Mouse (Mus musculus): ENCODE results near the gene Gramd4. TPM values are rescaled to one million over a fixed set of nuclear protein-coding genes. Genes with fewer than 3 reads are reported as not detected.
A peak's percentile ranks its signal among the peaks of the same experiment; 100 is the strongest.

Gene Gramd4
- total and polyA plus RNA-seq, 3 experiments = 0.17 to 0.66 (median 0.56) TPM

DNA sequence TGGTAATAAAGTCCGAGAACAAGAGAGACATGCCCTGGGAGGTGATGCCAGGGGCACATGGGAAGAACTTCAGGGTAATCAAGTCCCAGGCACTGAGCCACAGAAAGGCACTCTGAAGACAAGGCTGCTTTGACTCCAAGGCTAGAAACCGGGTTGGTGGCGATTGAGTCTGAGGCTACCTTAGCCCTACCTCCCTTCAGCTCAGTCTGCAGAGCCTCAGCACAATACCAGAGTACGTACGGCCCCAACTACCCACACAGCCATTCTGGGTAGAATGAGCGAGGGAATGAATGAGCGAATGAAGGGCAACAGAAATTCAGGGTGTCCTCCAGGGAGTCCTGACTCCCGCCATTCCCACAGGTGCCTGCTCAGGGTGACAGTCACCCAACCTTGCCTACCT, 126.0 kb downstream of the Gramd4 start:
- Histone ChIP-seq H3K4me3 (replicated peaks in 1 of 3; ENCODE audit: low read depth in 2 of 3, low read length in 2 of 3, poor library complexity in 1 of 3) (no peak overlapping the region), H3K4me1 (ENCODE audit: control insufficient read depth in 1 of 2, insufficient read depth in 2 of 2) (peaks cover 20 to 55% of the 10 kb centered on the region in 2 experiments), H3K36me3 (replicated peaks in 1 of 2; ENCODE audit: control insufficient read depth in 1 of 2, insufficient read depth in 1 of 2, low read length in 1 of 2) (no peaks in the 10 kb centered on the region), H3K79me2 (replicated peaks; ENCODE audit: control insufficient read depth, extremely low read depth, insufficient read depth, poor library complexity, severe bottlenecking) (no peaks in the 10 kb centered on the region; the same call in 1 of the 2 replicates), H3K9ac (ENCODE audit: insufficient read depth, low read depth) (no peak overlapping the region), H3K9me3 (replicated peaks; ENCODE audit: low read length) (no peaks in the 10 kb centered on the region), H3K27ac (ENCODE audit: insufficient read depth, low read depth) (0 out of 2 replicates have a peak overlapping the region, but pooled peaks have one; percentile 37), H3K27me3 (replicated peaks) (peaks cover 56% of the 10 kb centered on the region), H3K4me2 (ENCODE audit: insufficient read depth, low read depth, poor library complexity, severe bottlenecking) (no peak overlapping the region; the same call in 1 of the 2 replicates)
- TF ChIP-seq JUN (IDR thresholded peaks at IDR 0.05; ENCODE audit: insufficient read depth, low read depth, low read length) = no peak
- TF ChIP-seq ELF1 (IDR thresholded peaks at IDR 0.05; ENCODE audit: low read depth, low read length) = no peak
- no peak for TF ChIP-seq NRF1 (IDR thresholded peaks at IDR 0.05; ENCODE audit: low read depth, low read length)
- TF ChIP-seq UBTF (IDR thresholded peaks at IDR 0.05; ENCODE audit: low read depth, low read length) = no peak
- DNase-seq (ENCODE audit: extremely low read depth) = no peak
- dilution Hi-C loops (cut with MboI; ENCODE audit: extremely low pct_ligation_motif_present, extremely low pct_unique_long_range_greater_than_20kb, low sequenced_read_pairs) = no loop called here
- in situ Hi-C loops (cut with MboI; ENCODE audit: low pct_ligation_motif_present, low pct_unique_long_range_greater_than_20kb, low sequenced_read_pairs) = no loop called here

DNA sequence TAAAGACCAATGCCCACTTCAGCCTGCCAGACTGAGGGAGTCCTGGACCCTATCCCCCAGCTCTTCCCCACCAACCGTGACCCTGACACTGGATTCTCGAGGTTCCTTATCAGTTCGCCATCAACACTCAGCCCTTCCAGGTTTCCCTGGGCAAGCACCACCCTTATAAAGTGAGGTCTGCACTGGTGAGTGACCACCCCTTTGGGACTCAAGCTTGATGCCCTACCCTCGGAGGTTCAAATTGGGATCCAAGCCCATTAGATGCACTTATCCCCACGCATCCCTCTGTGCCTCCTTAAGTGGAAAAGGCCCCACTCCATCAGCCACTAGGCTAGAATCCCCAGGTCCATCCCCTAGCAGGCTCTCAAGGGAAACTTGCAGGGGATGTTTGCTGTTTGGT, 126.6 kb downstream of the Gramd4 start:
- dilution Hi-C loops (cut with MboI; ENCODE audit: extremely low pct_ligation_motif_present, extremely low pct_unique_long_range_greater_than_20kb, low sequenced_read_pairs) (no loop called here), in situ Hi-C loops (cut with MboI; ENCODE audit: low pct_ligation_motif_present, low pct_unique_long_range_greater_than_20kb, low sequenced_read_pairs) (no loop called here)
- H3K9me3 ChIP-seq (replicated peaks; ENCODE audit: low read length) = no peaks in the 10 kb centered on the region
- peaks cover 20 to 55% of the 10 kb centered on the region in 2 experiments for H3K4me1 ChIP-seq (ENCODE audit: control insufficient read depth in 1 of 2, insufficient read depth in 2 of 2)
- peaks cover 60% of the 10 kb centered on the region for H3K27me3 ChIP-seq (replicated peaks)
- TF ChIP-seq ZKSCAN1 (IDR thresholded peaks at IDR 0.05; ENCODE audit: borderline replicate concordance, low read depth, low read length) (no peak), GABPA (IDR thresholded peaks at IDR 0.05; ENCODE audit: insufficient replicate concordance, low read depth, low read length) (no peak), PAX5 (IDR thresholded peaks at IDR 0.05; ENCODE audit: low read length) (no peak), ETS1 (conservative IDR thresholded peaks at IDR 0.05; ENCODE audit: low read depth, low read length) (no peak), ELF1 (IDR thresholded peaks at IDR 0.05; ENCODE audit: low read depth, low read length) (no peak), USF1 (IDR thresholded peaks at IDR 0.05; ENCODE audit: low read depth, low read length) (no peak)
- H3K9ac ChIP-seq (ENCODE audit: insufficient read depth, low read depth) = peak overlapping the region; percentile 91; the same call in 1 of the 2 replicates
- H3K4me2 ChIP-seq (ENCODE audit: insufficient read depth, low read depth, poor library complexity, severe bottlenecking) = peak overlapping the region; percentile 68
- peak overlapping the region in 2 of 3 experiments; percentile 18 to 69 for H3K4me3 ChIP-seq (replicated peaks in 1 of 3; ENCODE audit: low read depth in 2 of 3, low read length in 2 of 3, poor library complexity in 1 of 3)
- H3K79me2 ChIP-seq (replicated peaks; ENCODE audit: control insufficient read depth, extremely low read depth, insufficient read depth, poor library complexity, severe bottlenecking) = no peaks in the 10 kb centered on the region; the same call in 1 of the 2 replicates
- DNase-seq (ENCODE audit: extremely low read depth) = no peak
- H3K27ac ChIP-seq (ENCODE audit: insufficient read depth, low read depth) = no peak overlapping the region
- H3K36me3 ChIP-seq (replicated peaks in 1 of 2; ENCODE audit: control insufficient read depth in 1 of 2, insufficient read depth in 1 of 2, low read length in 1 of 2) = no peaks in the 10 kb centered on the region

GRCm38 (mm10) chr15:86184851-86185688, 127.6 kb downstream of the Gramd4 start:
- in situ Hi-C loops (cut with MboI; ENCODE audit: low pct_ligation_motif_present, low pct_unique_long_range_greater_than_20kb, low sequenced_read_pairs) (no loop called here), dilution Hi-C loops (cut with MboI; ENCODE audit: extremely low pct_ligation_motif_present, extremely low pct_unique_long_range_greater_than_20kb, low sequenced_read_pairs) (no loop called here)
- Histone ChIP-seq H3K79me2 (replicated peaks; ENCODE audit: control insufficient read depth, extremely low read depth, insufficient read depth, poor library complexity, severe bottlenecking) (no peaks in the 10 kb centered on the region; the same call in 1 of the 2 replicates), H3K36me3 (replicated peaks in 1 of 2; ENCODE audit: control insufficient read depth in 1 of 2, insufficient read depth in 1 of 2, low read length in 1 of 2) (no peaks in the 10 kb centered on the region), H3K4me2 (ENCODE audit: insufficient read depth, low read depth, poor library complexity, severe bottlenecking) (peak overlapping the region; percentile 68), H3K4me3 (replicated peaks in 1 of 3; ENCODE audit: low read depth in 2 of 3, low read length in 2 of 3, poor library complexity in 1 of 3) (peak overlapping the region; percentile 60 to 69 (median 64)), H3K27ac (ENCODE audit: insufficient read depth, low read depth) (no peak overlapping the region), H3K4me1 (ENCODE audit: control insufficient read depth in 1 of 2, insufficient read depth in 2 of 2) (peaks cover 20 to 49% of the 10 kb centered on the region in 2 experiments), H3K9me3 (replicated peaks; ENCODE audit: low read length) (no peaks in the 10 kb centered on the region), H3K27me3 (replicated peaks) (peaks cover 58% of the 10 kb centered on the region), H3K9ac (ENCODE audit: insufficient read depth, low read depth) (peak overlapping the region; percentile 91)
- no peak for DNase-seq (ENCODE audit: extremely low read depth)
- peak; percentile 89; the same call in 1 of the 2 replicates for TF ChIP-seq UBTF (IDR thresholded peaks at IDR 0.05; ENCODE audit: low read depth, low read length)
- TF ChIP-seq USF1 (IDR thresholded peaks at IDR 0.05; ENCODE audit: low read depth, low read length) = no peak
- TF ChIP-seq MYC (IDR thresholded peaks at IDR 0.05; ENCODE audit: low read depth, low read length) = no peak
- no peak for TF ChIP-seq TCF12 (IDR thresholded peaks at IDR 0.05; ENCODE audit: low read depth, low read length)
- TF ChIP-seq NELFE (IDR thresholded peaks at IDR 0.05; ENCODE audit: low read depth, low read length) = no peak
- no peak for TF ChIP-seq JUN (IDR thresholded peaks at IDR 0.05; ENCODE audit: insufficient read depth, low read depth, low read length)
- TF ChIP-seq EP300 (IDR thresholded peaks at IDR 0.05; ENCODE audit: low read length) = 0 out of 2 replicates have a peak, but pooled peaks have one; percentile 31
- TF ChIP-seq MXI1 (IDR thresholded peaks at IDR 0.05; ENCODE audit: low read depth, low read length) = peak; percentile 47
- peak; percentile 50; the same call in 1 of the 2 replicates for TF ChIP-seq IRF4 (IDR thresholded peaks at IDR 0.05; ENCODE audit: low read depth, low read length)
- TF ChIP-seq CHD2 (IDR thresholded peaks at IDR 0.05; ENCODE audit: low read length) = peak; percentile 68; the same call in 1 of the 2 replicates
- TF ChIP-seq MEF2A (IDR thresholded peaks at IDR 0.05; ENCODE audit: borderline replicate concordance, low read depth, low read length) = no peak
- TF ChIP-seq SIN3A (IDR thresholded peaks at IDR 0.05; ENCODE audit: low read length) = peak; percentile 40
